Mouse (Mus musculus) spleen, adult 2 months (tissue): ENCODE data around the gene 4933428G20Rik.

Source experiments
- CTCF ChIP-seq: fragments of 200-500 bp; IDR thresholded peaks from 2 replicates; pipeline ENCODE4 v1.5.1; 2011; ENCODE audit warnings: mild to moderate bottlenecking, inconsistent platforms; ENCODE audit not compliant: insufficient read depth, insufficient read length, insufficient replicate concordance; ENCODE audit errors: extremely low read depth
- POLR2A ChIP-seq: fragments of 200-500 bp; IDR thresholded peaks from 2 replicates; pipeline ENCODE4 v1.6.1; 2011; ENCODE audit warnings: low read depth, low read length, inconsistent platforms

- no peak for TF ChIP-seq CTCF
- no peak for TF ChIP-seq POLR2A
Measured at GRCm38 (mm10) chr11:97521741-97522474, 21.8 kb upstream of the 4933428G20Rik start.
